Comparison of ENCODE assay signal across 1 mouse cellular context in the genomic region with DNA sequence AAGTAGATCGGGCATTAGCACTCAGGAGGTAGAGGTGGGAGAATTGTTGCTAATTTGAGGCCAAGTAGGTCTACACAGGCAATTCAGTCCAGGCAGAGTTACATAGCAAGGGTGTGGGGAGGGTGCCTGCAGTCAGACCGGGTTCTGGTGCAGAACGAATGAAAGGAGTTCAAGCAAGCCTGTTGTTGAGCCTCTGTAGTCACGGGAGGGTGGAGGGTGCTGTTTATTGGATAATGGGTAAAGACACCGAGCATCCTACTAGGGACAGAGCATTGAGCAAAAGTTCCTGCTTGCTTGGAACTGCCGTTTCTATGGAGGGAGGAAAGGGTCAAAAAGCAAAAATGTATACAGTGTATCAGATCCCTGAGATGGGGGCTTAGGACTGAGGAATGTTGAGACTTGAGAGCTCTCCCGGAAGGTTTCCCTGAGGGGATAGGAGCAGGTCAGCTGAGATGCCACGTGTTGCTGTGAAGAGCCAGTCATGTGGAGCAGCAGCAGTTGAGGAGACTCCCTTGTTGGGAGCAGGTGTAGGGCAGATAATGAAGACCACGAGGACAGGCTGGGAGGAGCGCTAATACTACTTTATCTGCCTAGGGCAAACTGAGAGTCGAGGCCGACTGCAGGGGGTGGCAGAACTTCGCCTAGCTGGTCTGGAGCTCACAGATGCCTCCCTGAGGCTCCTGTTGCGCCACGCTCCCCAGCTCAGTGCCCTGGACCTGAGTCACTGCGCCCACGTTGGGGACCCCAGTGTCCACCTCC.
TF ChIP-seq lines count a peak whose summit lies in the region.

No protein-coding gene starts in this region.

TF ChIP-seq in myocyte, 11 proteins besides CTCF, POLR2A, EP300 and RAD21:
- TF ChIP-seq CEBPB (IDR thresholded peaks at IDR 0.05; ENCODE audit: insufficient read depth, poor library complexity, severe bottlenecking) (no peak), TCF12 (IDR thresholded peaks at IDR 0.05; ENCODE audit: insufficient read depth, poor library complexity, severe bottlenecking) (no peak), POLR2AphosphoS2 (IDR thresholded peaks at IDR 0.05; ENCODE audit: insufficient read length, low read depth) (no peak), REST (IDR thresholded peaks at IDR 0.05; ENCODE audit: insufficient read depth, insufficient read length) (no peak), MAX (IDR thresholded peaks at IDR 0.05; ENCODE audit: low read depth) (no peak), USF1 (IDR thresholded peaks at IDR 0.05; ENCODE audit: low read depth) (peak; percentile 68), E2F4 (IDR thresholded peaks at IDR 0.05; ENCODE audit: insufficient read depth) (no peak), MYOD1 (IDR thresholded peaks at IDR 0.05; ENCODE audit: control insufficient read depth in 1 of 3, insufficient read length in 2 of 3, low read depth in 2 of 3) (peak in 2 of 3 experiments; percentile 72 to 74), TCF3 (IDR thresholded peaks at IDR 0.05; ENCODE audit: insufficient read length, low read depth) (no peak), SRF (IDR thresholded peaks at IDR 0.05; ENCODE audit: control insufficient read depth, insufficient read length, low read depth) (no peak), MYOG (IDR thresholded peaks at IDR 0.05; ENCODE audit: control insufficient read depth in 1 of 3, insufficient read depth in 1 of 3, insufficient read length in 2 of 3, low read depth in 2 of 3) (peak in 2 of 3 experiments; percentile 64 to 90)
TF ChIP-seq in myocyte: peak in this region for 3.
